Mouse (Mus musculus): ENCODE data around the gene Actr8. TPM values are rescaled to one million over a fixed set of nuclear protein-coding genes. Genes with fewer than 3 reads are reported as not detected.

The Actr8 gene
- total RNA-seq, 2 experiments from 2014 or later, result 19.9 to 29.7 TPM

GRCm38 (mm10) chr14:29994976-29995375 is 16.8 kb downstream of the Actr8 start:
- no peak for ATAC-seq (ENCODE audit: poor library complexity, severe bottlenecking)

DNA sequence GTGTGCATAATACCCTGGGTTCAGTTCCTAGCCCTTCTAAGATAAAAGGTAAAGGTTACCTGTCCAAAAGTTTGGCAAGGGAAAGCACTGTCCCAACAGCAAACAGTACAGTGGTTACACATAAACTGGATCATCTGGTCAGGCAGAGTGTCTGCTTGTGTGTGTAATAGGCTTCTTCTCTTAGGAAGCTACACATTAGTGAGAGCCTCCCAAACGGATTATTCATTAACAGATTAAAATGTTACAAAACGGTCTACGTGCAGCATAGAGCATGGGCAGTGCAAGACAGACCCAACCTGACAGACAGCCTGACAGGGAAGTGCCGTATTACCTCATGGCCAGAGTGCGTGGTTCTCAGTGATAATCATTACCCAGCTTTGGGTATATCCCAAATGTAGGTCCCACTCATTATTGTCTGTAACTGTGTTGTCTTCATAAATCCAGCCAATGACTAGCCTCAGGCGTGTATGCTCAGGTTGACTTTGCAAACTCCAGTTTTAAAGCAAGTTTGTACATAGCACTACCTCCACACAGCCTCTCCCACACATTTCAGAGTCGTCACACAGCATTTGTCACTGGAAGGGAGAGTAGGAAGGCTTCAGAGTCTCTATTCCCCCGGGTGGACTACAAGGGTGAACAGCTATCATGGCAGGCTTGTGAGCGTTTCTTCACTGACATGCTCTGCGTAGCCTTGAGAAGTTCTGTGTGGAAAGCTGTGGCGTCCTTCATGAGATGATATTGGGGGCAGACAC is 18.0 kb downstream of the Actr8 start:
- ATAC-seq (ENCODE audit: poor library complexity, severe bottlenecking), result no peak

DNA sequence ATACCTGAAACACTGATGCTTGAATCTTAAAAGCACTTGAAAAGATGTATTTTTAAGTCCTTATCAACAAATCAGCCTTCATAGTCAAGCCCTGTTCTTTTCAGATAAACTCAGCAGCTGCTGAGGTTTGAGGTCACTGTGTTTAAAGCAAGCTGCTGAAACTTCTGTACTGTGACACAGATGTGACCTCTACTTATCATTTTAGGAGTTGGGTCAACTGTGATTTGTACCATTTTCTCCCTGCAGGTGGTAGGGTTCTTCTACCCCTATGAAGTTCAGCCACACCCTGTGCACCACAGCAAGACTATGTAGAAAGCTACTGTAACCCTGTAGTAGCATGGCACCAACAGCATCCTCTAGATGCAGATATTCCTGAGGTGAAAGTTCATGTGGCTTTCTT is 19.2 kb downstream of the Actr8 start:
- no peak for ATAC-seq (ENCODE audit: poor library complexity, severe bottlenecking)

DNA sequence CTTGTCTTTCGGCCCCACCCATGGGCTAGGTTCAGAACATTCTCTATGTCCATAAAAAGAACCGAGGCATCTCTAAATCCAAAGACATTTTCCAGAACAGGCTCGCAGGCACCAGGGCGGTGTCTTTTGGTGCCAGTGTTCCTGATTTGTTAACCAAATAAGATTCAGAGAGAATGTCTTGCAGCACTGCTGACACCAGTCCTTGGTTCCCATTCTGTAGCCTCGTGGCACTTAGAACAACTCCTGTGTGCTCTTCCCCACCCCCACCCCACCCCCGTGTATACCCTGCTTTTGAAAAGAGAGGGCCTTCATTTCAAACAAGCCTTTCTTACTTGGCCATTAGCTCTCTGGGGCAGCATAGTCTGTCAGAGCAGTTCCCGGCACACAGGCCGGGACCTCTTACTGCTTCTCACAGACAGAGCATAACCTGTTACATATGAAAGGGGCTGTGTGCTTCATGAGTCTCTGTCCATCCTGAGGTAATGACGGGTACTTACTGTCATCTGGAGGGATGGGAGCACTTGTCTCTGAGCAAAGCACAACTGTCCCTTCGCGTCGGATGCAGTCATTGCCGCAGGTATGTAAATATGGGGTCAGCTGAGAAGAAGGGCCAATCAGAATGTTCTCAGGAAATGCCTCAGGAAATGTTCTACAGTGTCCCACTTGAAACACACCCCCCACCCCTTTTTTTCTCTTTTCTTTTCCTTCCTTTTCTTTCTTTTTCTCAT is 20.8 kb downstream of the Actr8 start:
- no peak for ATAC-seq (ENCODE audit: poor library complexity, severe bottlenecking)

DNA sequence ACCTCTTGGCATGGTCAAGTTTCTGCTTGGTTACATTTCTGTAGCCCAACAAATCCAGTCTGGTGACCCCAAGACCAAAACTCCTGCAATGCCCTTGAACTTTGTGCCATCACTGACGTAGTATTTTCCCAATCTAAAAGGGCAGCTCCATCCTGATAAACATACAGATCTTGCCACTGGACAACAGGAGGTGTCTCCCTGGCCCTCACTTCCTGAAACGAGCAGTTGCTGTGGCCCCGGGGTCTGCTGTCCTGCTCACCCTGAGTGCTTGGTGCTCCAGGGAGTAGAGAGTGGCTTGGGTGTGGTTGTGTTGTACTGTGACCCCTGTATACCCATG is 21.3 kb downstream of the Actr8 start:
- no peak for ATAC-seq (ENCODE audit: poor library complexity, severe bottlenecking)

DNA sequence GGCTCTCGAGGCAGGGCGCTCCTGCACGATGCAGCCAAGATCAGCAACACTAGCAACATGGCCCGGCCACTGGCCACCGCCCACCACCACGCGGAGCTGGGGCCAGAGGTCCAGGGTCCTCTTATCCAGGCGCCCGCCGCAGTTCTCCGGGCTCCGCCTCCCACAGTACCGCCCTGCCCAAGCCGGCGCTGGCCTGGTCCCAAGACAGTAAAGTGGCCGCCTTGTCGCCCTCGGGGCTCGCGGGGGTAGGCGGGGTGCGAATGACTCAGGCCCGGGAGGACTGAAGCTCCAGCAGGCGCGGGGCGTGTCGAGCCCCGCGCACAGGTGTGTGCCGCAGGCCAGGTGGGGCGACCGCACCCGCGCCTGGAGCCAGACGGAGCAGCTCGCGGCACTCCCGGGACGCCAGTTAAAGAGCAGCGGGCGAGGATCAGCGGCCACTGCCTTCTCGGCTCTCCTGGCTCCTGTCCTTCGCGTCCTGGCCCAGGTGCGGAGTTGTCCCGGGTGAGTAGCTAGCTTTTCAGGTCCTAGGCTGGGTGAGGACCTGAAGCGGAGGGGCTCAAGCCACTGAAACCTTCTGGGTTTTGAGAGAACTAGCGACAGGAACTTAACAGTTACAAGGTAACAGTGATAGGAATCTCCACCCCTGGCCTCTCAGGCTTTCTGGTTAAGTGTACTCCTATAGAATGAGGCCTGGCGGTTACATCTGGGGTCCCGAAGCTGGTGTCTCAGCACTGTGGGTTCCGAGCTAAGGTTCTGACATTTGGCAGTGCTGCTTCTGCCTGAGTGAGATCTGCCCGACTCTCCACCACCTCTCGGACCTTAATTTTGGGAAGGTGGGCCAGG is 30.8 kb downstream of the Actr8 start, which contains the start of the genes Il17rb and Chdh:
Il17rb (minus strand) TSS at position 164 of the 843 bp plus-strand sequence.
Chdh (plus strand) TSS at position 291 of the 843 bp plus-strand sequence.
- ATAC-seq (ENCODE audit: poor library complexity, severe bottlenecking), result peak; percentile 85

DNA sequence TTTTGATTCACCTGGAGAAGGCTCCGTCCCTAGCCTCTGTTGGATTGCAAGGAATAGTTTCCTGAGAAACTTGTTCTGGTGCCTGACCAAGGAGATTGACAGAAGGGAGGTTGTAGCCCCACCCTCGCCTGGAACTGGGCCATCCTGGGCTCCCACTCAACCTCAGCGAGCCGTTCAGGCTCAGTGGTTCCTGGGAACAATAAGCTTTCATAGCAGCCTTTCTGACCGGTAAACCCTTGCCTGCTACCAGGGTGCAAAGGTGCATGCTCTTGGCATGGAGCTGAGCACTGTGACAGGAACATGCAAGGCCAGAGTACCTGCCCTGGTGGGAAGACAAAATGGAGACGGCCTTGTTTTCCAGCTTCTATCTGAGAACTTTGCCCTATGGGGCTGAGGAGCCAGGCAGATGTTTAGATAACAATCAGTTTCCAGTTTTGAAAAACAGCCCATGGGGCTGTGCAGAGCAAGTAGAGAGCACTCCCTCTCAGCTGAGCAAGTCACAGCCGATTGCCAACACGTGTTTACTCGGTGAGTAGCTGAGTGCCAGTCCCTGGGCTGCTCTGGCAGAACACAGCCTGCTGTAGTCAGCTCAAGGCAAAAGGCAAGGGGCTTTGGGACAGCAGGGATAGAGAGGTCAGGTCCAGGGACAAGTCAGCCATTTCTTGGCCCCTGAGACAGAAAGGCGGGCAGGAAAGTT is 31.9 kb downstream of the Actr8 start:
- ATAC-seq (ENCODE audit: poor library complexity, severe bottlenecking), result no peak

DNA sequence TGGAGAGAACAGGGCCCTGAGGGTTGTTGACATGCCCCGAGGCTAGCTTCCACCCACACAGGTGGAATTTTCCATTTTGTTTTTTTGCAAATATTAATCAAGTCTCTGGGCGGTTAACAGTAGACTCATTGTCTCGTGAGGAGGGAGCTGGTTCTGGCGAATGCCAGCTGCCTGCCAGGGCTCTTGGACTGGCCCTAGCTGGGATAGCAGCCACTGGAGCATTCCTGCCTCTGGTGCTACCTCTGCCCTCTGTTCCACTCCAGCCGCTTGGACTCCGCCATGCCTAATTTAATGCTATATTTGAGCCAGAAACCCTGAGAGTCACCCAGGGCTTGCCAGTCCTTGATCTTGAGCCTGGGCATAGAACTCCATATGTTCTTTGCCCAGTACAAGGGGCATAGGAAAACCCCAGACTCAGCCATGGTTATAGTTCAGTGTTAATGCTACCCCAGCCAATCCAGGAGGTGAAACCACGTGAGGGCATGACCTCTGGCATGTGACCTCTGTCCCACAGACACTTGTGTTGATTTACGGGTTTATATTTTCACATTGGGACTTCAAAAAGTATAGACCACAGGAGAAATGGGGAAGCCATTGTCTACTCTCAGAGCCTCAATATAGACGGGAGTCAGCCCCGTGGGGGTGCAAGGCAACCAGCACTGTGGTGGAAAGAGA is 33.9 kb downstream of the Actr8 start:
- no peak for ATAC-seq (ENCODE audit: poor library complexity, severe bottlenecking)

DNA sequence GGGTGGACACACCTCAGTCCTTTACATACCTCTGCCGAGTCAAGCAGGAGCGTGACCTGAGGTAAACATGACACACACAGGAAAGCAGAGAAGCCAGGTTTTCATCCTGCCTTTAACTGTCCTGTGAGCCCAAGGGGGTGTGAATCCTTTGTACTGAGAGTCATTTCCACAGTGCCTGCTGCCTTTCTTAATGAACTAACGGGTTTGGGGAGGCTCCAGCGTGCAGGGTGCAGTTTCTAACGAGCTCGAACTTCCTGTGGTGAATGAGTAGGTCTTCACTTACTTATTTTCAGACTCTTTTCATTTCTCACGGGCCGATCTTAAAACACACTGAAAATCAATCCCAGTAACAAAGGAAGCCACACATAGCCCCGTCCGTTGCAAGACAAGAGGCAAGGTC is 36.4 kb downstream of the Actr8 start:
- peak; percentile 34 for ATAC-seq (ENCODE audit: poor library complexity, severe bottlenecking)

DNA sequence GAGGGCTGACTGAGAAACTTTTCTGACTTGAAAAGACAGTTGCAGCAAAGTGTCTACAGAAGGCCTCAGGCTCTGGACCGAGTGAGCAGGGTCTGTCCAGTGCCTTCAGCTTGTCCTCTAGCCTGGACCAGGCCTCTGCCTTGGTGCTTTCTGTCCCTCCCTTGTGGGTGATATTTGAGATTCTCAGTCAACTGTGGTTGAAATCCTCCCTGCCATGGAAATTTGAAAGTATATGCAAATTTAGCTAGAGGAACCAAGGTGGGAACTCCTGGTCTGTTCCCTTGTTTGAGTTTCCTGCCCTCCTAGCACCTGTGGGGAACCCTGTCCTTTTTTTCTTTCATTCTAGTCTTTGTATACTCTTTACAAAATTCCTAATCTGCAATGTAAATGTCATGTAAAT is 36.9 kb downstream of the Actr8 start:
- ATAC-seq (ENCODE audit: poor library complexity, severe bottlenecking), result no peak

DNA sequence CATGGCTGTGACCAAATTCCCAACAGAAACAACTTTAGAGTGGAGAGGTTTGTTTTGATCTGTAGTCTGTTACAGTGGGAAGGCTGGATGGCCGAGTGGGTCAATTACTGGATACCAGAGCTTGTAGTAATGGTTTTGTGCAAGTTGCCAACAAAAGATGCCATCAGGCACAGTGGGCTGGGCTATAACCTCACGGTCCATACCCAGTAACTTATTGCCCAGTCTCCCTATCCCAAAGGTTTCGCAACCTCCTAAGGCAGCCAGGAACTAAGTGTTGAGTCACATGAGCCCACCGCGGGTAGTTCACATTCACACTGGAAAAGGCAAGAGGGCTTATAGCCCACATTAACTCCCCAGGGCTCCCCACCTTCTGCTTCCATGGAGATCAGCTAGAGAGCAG is 38.5 kb downstream of the Actr8 start:
- no peak for ATAC-seq (ENCODE audit: poor library complexity, severe bottlenecking)

- no peak for ATAC-seq (ENCODE audit: poor library complexity, severe bottlenecking)
Observed at GRCm38 (mm10) chr14:30017794-30018462, 39.8 kb downstream of the Actr8 start.

DNA sequence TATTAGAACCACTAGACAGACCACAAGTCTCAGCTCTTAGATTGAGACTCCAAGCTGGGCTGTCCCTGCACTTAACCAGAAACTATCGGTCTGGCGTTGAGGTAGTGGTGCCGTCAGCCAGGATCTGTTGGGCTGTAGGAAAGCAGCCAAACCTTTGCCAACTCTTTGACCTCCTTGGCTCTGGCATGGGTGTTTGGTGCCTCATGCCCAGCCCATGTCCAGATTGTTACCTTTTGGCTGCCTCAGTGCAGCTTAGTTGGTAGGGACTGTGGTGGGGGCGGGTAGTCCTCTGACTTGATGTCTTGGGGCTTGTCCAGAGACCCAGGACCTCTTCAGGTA is 40.3 kb downstream of the Actr8 start:
- no peak for ATAC-seq (ENCODE audit: poor library complexity, severe bottlenecking)

GRCm38 (mm10) chr14:30018846-30019245 is 40.7 kb downstream of the Actr8 start:
- ATAC-seq (ENCODE audit: poor library complexity, severe bottlenecking), result no peak

GRCm38 (mm10) chr14:30019375-30019774 is 41.2 kb downstream of the Actr8 start:
- ATAC-seq (ENCODE audit: poor library complexity, severe bottlenecking), result no peak

GRCm38 (mm10) chr14:30019792-30020575 is 41.8 kb downstream of the Actr8 start:
- ATAC-seq (ENCODE audit: poor library complexity, severe bottlenecking), result no peak

DNA sequence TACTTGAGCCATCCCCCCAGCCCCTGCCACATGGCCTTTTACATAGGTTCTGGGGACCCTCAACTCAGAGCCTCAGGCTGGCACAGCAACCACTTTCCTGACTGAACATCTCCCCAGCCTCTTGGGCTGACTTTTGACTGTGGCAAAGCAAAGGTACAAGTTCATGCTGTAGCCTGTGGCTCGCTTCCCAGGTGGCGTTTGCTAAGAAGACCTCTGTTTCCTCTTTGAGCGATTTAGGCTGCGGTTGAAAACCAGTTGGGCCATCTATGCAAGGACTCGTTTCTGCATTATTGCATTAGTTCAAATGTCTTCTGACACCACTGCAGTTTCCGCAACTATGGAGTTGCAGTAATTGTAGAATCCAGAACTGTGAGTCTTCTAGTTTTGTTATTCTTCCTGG is 44.3 kb downstream of the Actr8 start:
- peak; percentile 72 for ATAC-seq (ENCODE audit: poor library complexity, severe bottlenecking)

DNA sequence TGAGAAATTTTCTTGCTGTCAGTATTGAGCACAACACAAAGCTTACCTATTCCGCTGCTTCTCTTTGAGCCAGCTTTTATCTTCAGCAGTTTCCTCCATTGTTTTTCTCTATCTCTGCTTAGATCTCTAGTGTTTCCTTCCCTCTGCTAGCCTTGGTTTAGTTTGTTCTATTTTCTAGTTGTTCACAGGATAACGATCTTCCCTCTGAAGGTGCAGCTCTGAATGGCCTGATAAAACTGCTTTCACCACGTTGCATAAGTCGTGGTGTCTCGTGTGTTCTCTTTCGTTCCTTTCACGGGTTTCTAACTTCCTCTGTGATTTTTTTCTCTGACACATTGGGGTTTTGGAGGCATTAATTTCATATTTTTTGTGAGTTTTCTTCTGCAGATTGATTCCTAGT is 46.2 kb downstream of the Actr8 start:
- peak; percentile 52 for ATAC-seq (ENCODE audit: poor library complexity, severe bottlenecking)

- ATAC-seq (ENCODE audit: poor library complexity, severe bottlenecking), result peak; percentile 59
Observed at GRCm38 (mm10) chr14:30027378-30027777, 49.2 kb downstream of the Actr8 start.

Measured in megakaryocyte, adult 5-6 weeks (primary cell).